Mouse (Mus musculus): ENCODE data around the gene Iqgap1. TPM values are rescaled to one million over a fixed set of nuclear protein-coding genes. Genes with fewer than 3 reads are reported as not detected.
A peak's percentile ranks its signal among the peaks of the same experiment; 100 is the strongest.

Iqgap1 gene
- polyA plus RNA-seq, 1 experiment = 112 TPM

DNA sequence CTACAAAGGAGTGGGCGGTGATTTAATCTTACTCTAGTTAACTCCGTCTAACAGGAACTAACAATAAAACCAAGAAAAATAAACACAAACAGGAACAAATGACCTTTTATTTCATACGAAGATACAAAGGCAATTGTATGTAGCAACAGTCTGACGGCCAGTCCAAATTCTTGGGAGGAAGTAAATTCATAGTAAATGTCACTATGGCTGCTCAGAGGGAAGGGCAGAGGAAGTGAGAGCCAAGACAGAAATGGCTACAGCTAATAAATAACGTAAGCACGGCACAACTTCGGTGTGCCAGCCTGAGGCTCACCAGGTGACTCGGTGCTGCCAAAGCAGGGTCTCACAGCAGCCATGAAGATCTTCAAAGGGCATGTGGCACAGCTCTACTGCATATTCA, 114.3 kb downstream of the Iqgap1 start:
- Histone ChIP-seq H3K4me3 (ENCODE audit: control insufficient read depth, insufficient read depth, low read length) (no peak overlapping the region), H3K4me1 (replicated peaks; ENCODE audit: control insufficient read depth, insufficient read depth, low read length) (no peaks in the 10 kb centered on the region), H3K27ac (ENCODE audit: control insufficient read depth, insufficient read depth, low read length) (no peak overlapping the region), H3K36me3 (ENCODE audit: control insufficient read depth, insufficient read depth, low read length) (peaks cover 40% of the 10 kb centered on the region), H3K27me3 (ENCODE audit: control insufficient read depth, insufficient read depth, low read length) (no peaks in the 10 kb centered on the region)
- 82% methylated on average over 8 of the region's 8 CpGs for WGBS
- no peak for TF ChIP-seq POLR2A (IDR thresholded peaks at IDR 0.05; ENCODE audit: control insufficient read depth, extremely low read depth, insufficient read depth, low read length, poor library complexity)
- no peak for TF ChIP-seq CTCF (IDR thresholded peaks at IDR 0.05; ENCODE audit: borderline replicate concordance, control insufficient read depth, extremely low read depth, insufficient read depth, low read length, poor library complexity)
- no peak for DNase-seq

GRCm38 (mm10) chr7:80710333-80710732, 115.4 kb downstream of the Iqgap1 start:
- TF ChIP-seq CTCF (IDR thresholded peaks at IDR 0.05; ENCODE audit: borderline replicate concordance, control insufficient read depth, extremely low read depth, insufficient read depth, low read length, poor library complexity) (no peak), POLR2A (IDR thresholded peaks at IDR 0.05; ENCODE audit: control insufficient read depth, extremely low read depth, insufficient read depth, low read length, poor library complexity) (no peak)
- Histone ChIP-seq H3K4me1 (replicated peaks; ENCODE audit: control insufficient read depth, insufficient read depth, low read length) (no peaks in the 10 kb centered on the region), H3K4me3 (ENCODE audit: control insufficient read depth, insufficient read depth, low read length) (no peak overlapping the region), H3K27me3 (ENCODE audit: control insufficient read depth, insufficient read depth, low read length) (no peaks in the 10 kb centered on the region), H3K36me3 (ENCODE audit: control insufficient read depth, insufficient read depth, low read length) (peaks cover 29% of the 10 kb centered on the region), H3K27ac (ENCODE audit: control insufficient read depth, insufficient read depth, low read length) (no peak overlapping the region)
- WGBS = 96% methylated on average over 7 of the region's 7 CpGs
- no peak for DNase-seq

DNA sequence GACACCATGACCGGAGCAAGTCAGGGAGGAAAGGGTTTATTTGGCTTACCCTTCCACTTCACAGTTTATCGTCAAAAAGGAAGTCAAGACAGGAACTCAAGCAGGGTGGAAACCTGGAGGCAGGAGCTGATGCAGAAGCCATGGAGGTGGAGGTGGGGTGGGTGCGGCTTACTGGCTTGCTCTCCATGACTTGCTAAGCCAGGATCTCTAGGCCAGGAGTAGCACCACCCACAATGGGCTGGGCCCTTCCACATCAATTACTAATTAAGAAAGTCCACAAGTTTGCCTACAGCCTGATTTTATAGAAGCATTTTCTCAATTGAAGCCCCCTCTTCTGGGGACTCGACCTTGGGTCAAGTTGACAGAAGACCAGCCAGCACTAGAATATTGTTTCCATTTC, 121.7 kb downstream of the Iqgap1 start:
- H3K36me3 ChIP-seq (ENCODE audit: control insufficient read depth, insufficient read depth, low read length) = no peaks in the 10 kb centered on the region
- no peak overlapping the region for H3K4me3 ChIP-seq (ENCODE audit: control insufficient read depth, insufficient read depth, low read length)
- H3K27me3 ChIP-seq (ENCODE audit: control insufficient read depth, insufficient read depth, low read length) = no peaks in the 10 kb centered on the region
- 77% methylated on average over 4 of the region's 4 CpGs for WGBS
- H3K4me1 ChIP-seq (replicated peaks; ENCODE audit: control insufficient read depth, insufficient read depth, low read length) = no peaks in the 10 kb centered on the region
- no peak for DNase-seq
- no peak overlapping the region for H3K27ac ChIP-seq (ENCODE audit: control insufficient read depth, insufficient read depth, low read length)
- no peak for TF ChIP-seq POLR2A (IDR thresholded peaks at IDR 0.05; ENCODE audit: control insufficient read depth, extremely low read depth, insufficient read depth, low read length, poor library complexity)
- TF ChIP-seq CTCF (IDR thresholded peaks at IDR 0.05; ENCODE audit: borderline replicate concordance, control insufficient read depth, extremely low read depth, insufficient read depth, low read length, poor library complexity) = no peak

GRCm38 (mm10) chr7:80702510-80702909, 123.3 kb downstream of the Iqgap1 start:
- H3K36me3 ChIP-seq (ENCODE audit: control insufficient read depth, insufficient read depth, low read length) = no peaks in the 10 kb centered on the region
- H3K4me1 ChIP-seq (replicated peaks; ENCODE audit: control insufficient read depth, insufficient read depth, low read length) = peaks cover 6% of the 10 kb centered on the region
- no peak for DNase-seq
- TF ChIP-seq POLR2A (IDR thresholded peaks at IDR 0.05; ENCODE audit: control insufficient read depth, extremely low read depth, insufficient read depth, low read length, poor library complexity) (no peak), CTCF (IDR thresholded peaks at IDR 0.05; ENCODE audit: borderline replicate concordance, control insufficient read depth, extremely low read depth, insufficient read depth, low read length, poor library complexity) (no peak)
- no peak overlapping the region for H3K27ac ChIP-seq (ENCODE audit: control insufficient read depth, insufficient read depth, low read length)
- H3K4me3 ChIP-seq (ENCODE audit: control insufficient read depth, insufficient read depth, low read length) = no peak overlapping the region
- H3K27me3 ChIP-seq (ENCODE audit: control insufficient read depth, insufficient read depth, low read length) = no peaks in the 10 kb centered on the region
- 88% methylated on average over 6 of the region's 6 CpGs for WGBS

GRCm38 (mm10) chr7:80699709-80700108, 126.1 kb downstream of the Iqgap1 start:
- WGBS = 91% methylated on average over 8 of the region's 8 CpGs
- H3K27ac ChIP-seq (ENCODE audit: control insufficient read depth, insufficient read depth, low read length) = no peak overlapping the region
- H3K27me3 ChIP-seq (ENCODE audit: control insufficient read depth, insufficient read depth, low read length) = no peaks in the 10 kb centered on the region
- H3K4me1 ChIP-seq (replicated peaks; ENCODE audit: control insufficient read depth, insufficient read depth, low read length) = peaks cover 21% of the 10 kb centered on the region
- no peak for DNase-seq
- TF ChIP-seq POLR2A (IDR thresholded peaks at IDR 0.05; ENCODE audit: control insufficient read depth, extremely low read depth, insufficient read depth, low read length, poor library complexity) (no peak), CTCF (IDR thresholded peaks at IDR 0.05; ENCODE audit: borderline replicate concordance, control insufficient read depth, extremely low read depth, insufficient read depth, low read length, poor library complexity) (no peak)
- no peaks in the 10 kb centered on the region for H3K36me3 ChIP-seq (ENCODE audit: control insufficient read depth, insufficient read depth, low read length)
- H3K4me3 ChIP-seq (ENCODE audit: control insufficient read depth, insufficient read depth, low read length) = no peak overlapping the region

DNA sequence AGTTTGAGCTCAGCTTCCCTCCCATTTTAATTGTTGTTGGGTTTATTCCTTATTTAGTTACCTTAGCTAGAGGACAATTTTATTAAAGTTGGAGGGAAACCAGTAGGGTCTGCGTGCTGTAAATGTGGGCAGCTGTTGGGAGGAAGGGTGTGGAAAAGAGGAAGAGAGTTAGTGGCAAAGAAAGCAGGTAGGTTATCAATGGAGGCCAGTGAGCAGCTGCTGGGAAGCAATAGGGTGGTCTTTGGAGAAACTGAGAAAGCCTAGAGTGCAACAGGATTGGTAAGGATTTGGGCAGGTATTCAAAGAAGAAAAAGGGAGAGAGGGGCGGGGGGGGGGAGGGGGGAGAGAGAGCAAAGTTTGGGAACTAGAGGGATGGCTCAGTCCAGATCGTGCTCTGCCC, 126.8 kb downstream of the Iqgap1 start:
- WGBS = 69% methylated on average over 3 of the region's 3 CpGs
- TF ChIP-seq CTCF (IDR thresholded peaks at IDR 0.05; ENCODE audit: borderline replicate concordance, control insufficient read depth, extremely low read depth, insufficient read depth, low read length, poor library complexity) = no peak
- TF ChIP-seq POLR2A (IDR thresholded peaks at IDR 0.05; ENCODE audit: control insufficient read depth, extremely low read depth, insufficient read depth, low read length, poor library complexity) = no peak
- DNase-seq = no peak
- no peaks in the 10 kb centered on the region for H3K27me3 ChIP-seq (ENCODE audit: control insufficient read depth, insufficient read depth, low read length)
- peaks cover 21% of the 10 kb centered on the region for H3K4me1 ChIP-seq (replicated peaks; ENCODE audit: control insufficient read depth, insufficient read depth, low read length)
- no peak overlapping the region for H3K27ac ChIP-seq (ENCODE audit: control insufficient read depth, insufficient read depth, low read length)
- no peak overlapping the region for H3K4me3 ChIP-seq (ENCODE audit: control insufficient read depth, insufficient read depth, low read length)
- H3K36me3 ChIP-seq (ENCODE audit: control insufficient read depth, insufficient read depth, low read length) = no peaks in the 10 kb centered on the region

- no peak for TF ChIP-seq POLR2A (IDR thresholded peaks at IDR 0.05; ENCODE audit: control insufficient read depth, extremely low read depth, insufficient read depth, low read length, poor library complexity)
- no peak for TF ChIP-seq CTCF (IDR thresholded peaks at IDR 0.05; ENCODE audit: borderline replicate concordance, control insufficient read depth, extremely low read depth, insufficient read depth, low read length, poor library complexity)
- H3K4me1 ChIP-seq (replicated peaks; ENCODE audit: control insufficient read depth, insufficient read depth, low read length) = peaks cover 21% of the 10 kb centered on the region
- H3K27me3 ChIP-seq (ENCODE audit: control insufficient read depth, insufficient read depth, low read length) = no peaks in the 10 kb centered on the region
- H3K27ac ChIP-seq (ENCODE audit: control insufficient read depth, insufficient read depth, low read length) = peak overlapping the region; percentile 4; the same call in 1 of the 2 replicates
- DNase-seq = no peak
- H3K36me3 ChIP-seq (ENCODE audit: control insufficient read depth, insufficient read depth, low read length) = no peaks in the 10 kb centered on the region
- WGBS = 64% methylated on average over 5 of the region's 5 CpGs
- H3K4me3 ChIP-seq (ENCODE audit: control insufficient read depth, insufficient read depth, low read length) = no peak overlapping the region
These were observed 127.9 kb downstream of the Iqgap1 start for GRCm38 (mm10) chr7:80697859-80698258.
